Mouse (Mus musculus): Measurements from ENCODE around the gene H2-K1. TPM values are rescaled to one million over a fixed set of nuclear protein-coding genes. Genes with fewer than 3 reads are reported as not detected.
"Not testable (repeated sequence)": the region's sequence is repeated elsewhere in the genome, so short reads cannot be mapped to it uniquely, and the experiment has no call there.

Gene H2-K1
- polyA plus RNA-seq, 1 experiment from 2014 or later, result 20.1 TPM

GRCm38 (mm10) chr17:33999341-34000149, 602 bp downstream of the H2-K1 start:
- peak; percentile 17; the same call in 1 of the 2 replicates for ATAC-seq (replicated peaks)
- 2% methylated on average over 85 of the region's 87 CpGs for WGBS
- H3K9ac ChIP-seq, result peak overlapping the region; percentile 56

GRCm38 (mm10) chr17:33998697-33999096, 1.4 kb downstream of the H2-K1 start:
- WGBS, result 63% methylated on average over 5 of the region's 5 CpGs
- peaks cover 33% of the 10 kb centered on the region for H3K27me3 ChIP-seq (replicated peaks)
- H3K9ac ChIP-seq; H3K4me3 ChIP-seq; H3K36me3 ChIP-seq (replicated peaks); H3K9me3 ChIP-seq; H3K27ac ChIP-seq; H3K4me2 ChIP-seq; ATAC-seq (replicated peaks): not testable (repeated sequence)
- peaks cover 13% of the 10 kb centered on the region for H3K4me1 ChIP-seq

More at GRCm38 (mm10) chr17:33999341-34000149, 602 bp downstream of the H2-K1 start:
- no peaks in the 10 kb centered on the region for H3K9me3 ChIP-seq
- H3K27me3 ChIP-seq (replicated peaks), result peaks cover 33% of the 10 kb centered on the region
- peak overlapping the region; percentile 50 for H3K4me3 ChIP-seq
- no peaks in the 10 kb centered on the region for H3K36me3 ChIP-seq (replicated peaks)
- peaks cover 13% of the 10 kb centered on the region for H3K4me1 ChIP-seq
- H3K27ac ChIP-seq, result no peak overlapping the region
- peak overlapping the region; percentile 98 for H3K4me2 ChIP-seq

- H3K9me3 ChIP-seq; H3K4me2 ChIP-seq; H3K4me3 ChIP-seq; H3K36me3 ChIP-seq (replicated peaks); H3K27ac ChIP-seq; H3K9ac ChIP-seq; ATAC-seq (replicated peaks): not testable (repeated sequence)
- 83% methylated on average over 2 of the region's 2 CpGs for WGBS
- Histone ChIP-seq H3K4me1 (peaks cover 13% of the 10 kb centered on the region), H3K27me3 (replicated peaks) (peaks cover 33% of the 10 kb centered on the region)
Measured at GRCm38 (mm10) chr17:33997025-33997424, 3.1 kb downstream of the H2-K1 start.

GRCm38 (mm10) chr17:33995651-33996050, 4.5 kb downstream of the H2-K1 start:
- peaks cover 25% of the 10 kb centered on the region for H3K27me3 ChIP-seq (replicated peaks)
- peaks cover 13% of the 10 kb centered on the region for H3K4me1 ChIP-seq
- WGBS, result 73% methylated on average over 3 of the region's 3 CpGs
- no peaks in the 10 kb centered on the region for H3K9me3 ChIP-seq
- H3K4me2 ChIP-seq, result no peak overlapping the region
- H3K27ac ChIP-seq, result no peak overlapping the region
- ATAC-seq (replicated peaks), result no peak
- H3K9ac ChIP-seq, result no peak overlapping the region
- H3K4me3 ChIP-seq, result no peak overlapping the region
- H3K36me3 ChIP-seq (replicated peaks), result no peaks in the 10 kb centered on the region

GRCm38 (mm10) chr17:33994959-33995358, 5.2 kb downstream of the H2-K1 start:
- Histone ChIP-seq H3K9ac (no peak overlapping the region), H3K9me3 (no peaks in the 10 kb centered on the region), H3K4me1 (peaks cover 7% of the 10 kb centered on the region), H3K27me3 (replicated peaks) (peaks cover 18% of the 10 kb centered on the region), H3K27ac (no peak overlapping the region), H3K4me2 (no peak overlapping the region), H3K36me3 (replicated peaks) (no peaks in the 10 kb centered on the region), H3K4me3 (no peak overlapping the region)
- 92% methylated on average over 8 of the region's 8 CpGs for WGBS
- no peak for ATAC-seq (replicated peaks)

GRCm38 (mm10) chr17:33991788-33992664, 8.1 kb downstream of the H2-K1 start:
- Histone ChIP-seq H3K4me2 (no peak overlapping the region), H3K4me1 (no peaks in the 10 kb centered on the region), H3K4me3 (no peak overlapping the region), H3K9ac (no peak overlapping the region), H3K27ac (no peak overlapping the region), H3K9me3 (no peaks in the 10 kb centered on the region), H3K27me3 (replicated peaks) (no peaks in the 10 kb centered on the region), H3K36me3 (replicated peaks) (no peaks in the 10 kb centered on the region)
- peak; percentile 45; the same call in 1 of the 2 replicates for ATAC-seq (replicated peaks)
- WGBS, result 33% methylated on average over 10 of the region's 10 CpGs

- 0 out of 2 replicates have a peak overlapping the region, but pooled peaks have one; percentile 14 for H3K9ac ChIP-seq
- H3K27ac ChIP-seq, result peak overlapping the region; percentile 91
- peak overlapping the region; percentile 57 for H3K4me3 ChIP-seq
Measured at GRCm38 (mm10) chr17:33982136-33982535, 18.0 kb downstream of the H2-K1 start.

GRCm38 (mm10) chr17:33981192-33981909, 18.8 kb downstream of the H2-K1 start:
- Histone ChIP-seq H3K9ac (peak overlapping the region; percentile 54), H3K4me1 (peaks cover 25% of the 10 kb centered on the region), H3K27me3 (replicated peaks) (peaks cover 41% of the 10 kb centered on the region), H3K4me3 (peak overlapping the region; percentile 57), H3K4me2 (peak overlapping the region; percentile 60), H3K27ac (peak overlapping the region; percentile 91)
- H3K36me3 ChIP-seq (replicated peaks); H3K9me3 ChIP-seq: not testable (repeated sequence)
- under 1% methylated on average over 27 of the region's 27 CpGs for WGBS
- peak; percentile 95 for ATAC-seq (replicated peaks)

More at GRCm38 (mm10) chr17:33982136-33982535, 18.0 kb downstream of the H2-K1 start:
- Histone ChIP-seq H3K4me2 (peak overlapping the region; percentile 60), H3K4me1 (peaks cover 25% of the 10 kb centered on the region), H3K27me3 (replicated peaks) (peaks cover 33% of the 10 kb centered on the region)
- not testable (repeated sequence) for H3K36me3 ChIP-seq (replicated peaks); ATAC-seq (replicated peaks); H3K9me3 ChIP-seq
- 10% methylated on average over 8 of the region's 8 CpGs for WGBS

GRCm38 (mm10) chr17:33980181-33981035, 19.7 kb downstream of the H2-K1 start:
- Histone ChIP-seq H3K4me1 (peaks cover 25% of the 10 kb centered on the region), H3K9ac (no peak overlapping the region), H3K27ac (peak overlapping the region; percentile 91), H3K4me2 (peak overlapping the region; percentile 60), H3K4me3 (peak overlapping the region; percentile 8; the same call in 1 of the 2 replicates), H3K27me3 (replicated peaks) (peaks cover 47% of the 10 kb centered on the region), H3K36me3 (replicated peaks) (no peaks in the 10 kb centered on the region), H3K9me3 (no peaks in the 10 kb centered on the region)
- WGBS, result 77% methylated on average over 19 of the region's 19 CpGs
- peak; percentile 37 for ATAC-seq (replicated peaks)

GRCm38 (mm10) chr17:33979512-33980050, 20.6 kb downstream of the H2-K1 start:
- no peak overlapping the region for H3K4me2 ChIP-seq
- H3K27me3 ChIP-seq (replicated peaks), result peaks cover 47% of the 10 kb centered on the region
- no peaks in the 10 kb centered on the region for H3K9me3 ChIP-seq
- no peak overlapping the region for H3K27ac ChIP-seq
- H3K36me3 ChIP-seq (replicated peaks), result no peaks in the 10 kb centered on the region
- H3K4me3 ChIP-seq, result no peak overlapping the region
- H3K9ac ChIP-seq, result no peak overlapping the region
- no peak for ATAC-seq (replicated peaks)
- WGBS, result 76% methylated on average over 6 of the region's 6 CpGs
- peaks cover 25% of the 10 kb centered on the region for H3K4me1 ChIP-seq

- H3K9ac ChIP-seq, result peak overlapping the region; percentile 31; the same call in 1 of the 2 replicates
- peak overlapping the region; percentile 35 for H3K4me3 ChIP-seq
- no peaks in the 10 kb centered on the region for H3K36me3 ChIP-seq (replicated peaks)
- WGBS, result under 1% methylated on average over 17 of the region's 17 CpGs
- peak overlapping the region; percentile 56 for H3K4me2 ChIP-seq
- ATAC-seq (replicated peaks), result no peak
- no peak overlapping the region for H3K27ac ChIP-seq
- no peaks in the 10 kb centered on the region for H3K9me3 ChIP-seq
- peaks cover 47% of the 10 kb centered on the region for H3K27me3 ChIP-seq (replicated peaks)
- peaks cover 25% of the 10 kb centered on the region for H3K4me1 ChIP-seq
Measured at GRCm38 (mm10) chr17:33978631-33979031, 21.5 kb downstream of the H2-K1 start.

Data from midbrain, embryonic 15.5 days (tissue).